Mouse (Mus musculus) hindlimb bud, embryonic 11.5 days (tissue): ENCODE data around the gene Grem1.

ENCODE experiments used
- DNase-seq: peaks from one replicate; pipeline ENCODE4 v3.0.0-alpha.2; 2012; ENCODE audit warnings: low read depth, low spot score; ENCODE audit errors: extremely low spot score

Grem1 gene

DNA sequence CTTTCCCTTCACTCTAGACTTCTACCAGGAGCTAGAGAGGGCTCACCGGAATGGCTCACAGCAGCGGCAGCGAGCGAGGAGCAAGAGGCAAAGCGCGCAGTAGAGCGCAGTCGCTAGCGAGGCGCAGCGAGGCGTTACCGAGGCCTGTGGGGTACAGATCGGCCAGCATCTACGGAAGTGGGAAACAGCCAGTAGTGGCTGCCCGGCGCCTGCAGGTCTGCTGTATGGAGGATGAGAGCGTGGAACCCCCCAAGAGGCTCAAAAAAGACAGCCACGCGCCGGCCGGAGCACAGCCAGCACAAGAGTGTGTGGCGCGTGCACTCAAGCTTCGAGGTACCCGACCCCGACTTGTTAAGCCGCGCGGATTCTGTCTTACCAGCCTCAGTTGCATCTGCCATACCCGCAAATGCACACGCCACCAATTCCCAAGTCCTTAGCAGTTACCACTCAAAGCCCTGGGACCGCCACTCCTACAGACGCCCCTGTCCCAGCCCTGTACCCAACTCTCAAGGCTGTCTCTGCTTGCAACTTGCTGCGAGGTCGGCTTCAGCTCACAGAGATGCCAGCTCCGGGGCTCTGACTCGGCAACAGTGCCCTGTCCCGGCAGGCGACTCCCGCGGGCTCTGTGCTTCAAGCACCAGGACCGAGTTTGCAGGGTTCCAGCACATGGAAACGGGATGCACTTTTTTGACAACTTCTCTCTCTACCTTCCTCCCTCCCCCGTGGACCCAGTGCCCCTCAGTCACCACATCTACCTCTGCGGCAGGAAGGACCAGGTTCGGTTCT, 728 bp downstream of the Grem1 start:
- no peak for DNase-seq

DNA sequence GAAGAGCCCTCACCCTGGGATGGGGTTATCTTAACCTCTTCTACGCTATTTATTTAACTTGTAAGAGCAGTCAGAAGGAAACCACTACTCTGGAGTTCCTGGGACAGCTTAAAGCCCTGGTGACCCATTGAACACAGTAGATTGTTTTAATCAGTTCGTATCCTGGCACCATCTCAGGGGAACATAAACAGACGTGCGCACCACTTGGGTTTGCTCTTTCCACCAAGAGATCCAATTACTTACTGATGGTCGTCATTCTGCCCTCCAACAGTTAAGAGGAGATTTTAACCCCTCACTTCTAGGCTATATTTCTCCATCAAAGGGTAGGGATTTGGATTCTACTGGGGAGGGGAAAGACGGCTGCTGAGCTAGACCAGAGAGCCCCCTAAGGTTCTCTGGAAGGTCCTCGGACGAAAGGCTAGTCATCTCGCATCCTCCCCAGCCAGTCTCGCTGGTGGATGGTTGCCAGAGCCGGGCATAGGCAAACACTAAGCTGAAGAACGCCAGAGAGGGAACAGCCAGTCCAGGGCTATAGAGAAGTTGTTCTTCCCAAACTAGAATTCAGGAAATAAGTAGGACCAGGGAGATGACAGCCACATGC, 1.4 kb downstream of the Grem1 start:
- DNase-seq: no peak

DNA sequence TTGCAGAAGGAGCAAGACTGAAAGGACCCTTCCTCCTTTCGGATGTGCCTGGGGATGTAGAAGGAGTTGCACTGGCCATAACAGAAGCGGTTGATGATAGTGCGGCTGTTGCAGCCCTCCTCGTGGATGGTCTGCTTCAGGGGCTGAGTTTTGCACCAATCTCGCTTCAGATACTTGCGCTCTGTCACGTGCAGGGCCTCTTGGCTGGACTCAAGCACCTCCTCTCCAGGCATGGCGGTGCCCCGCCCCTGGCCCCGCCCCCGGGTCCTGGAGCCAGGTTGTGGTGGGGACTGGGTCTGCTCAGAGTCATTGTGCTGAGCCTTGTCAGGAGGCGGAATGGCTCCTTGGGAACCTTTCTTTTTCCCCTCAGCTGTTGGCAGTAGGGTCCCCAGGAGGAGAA, 8.7 kb downstream of the Grem1 start:
- no peak for DNase-seq

DNA sequence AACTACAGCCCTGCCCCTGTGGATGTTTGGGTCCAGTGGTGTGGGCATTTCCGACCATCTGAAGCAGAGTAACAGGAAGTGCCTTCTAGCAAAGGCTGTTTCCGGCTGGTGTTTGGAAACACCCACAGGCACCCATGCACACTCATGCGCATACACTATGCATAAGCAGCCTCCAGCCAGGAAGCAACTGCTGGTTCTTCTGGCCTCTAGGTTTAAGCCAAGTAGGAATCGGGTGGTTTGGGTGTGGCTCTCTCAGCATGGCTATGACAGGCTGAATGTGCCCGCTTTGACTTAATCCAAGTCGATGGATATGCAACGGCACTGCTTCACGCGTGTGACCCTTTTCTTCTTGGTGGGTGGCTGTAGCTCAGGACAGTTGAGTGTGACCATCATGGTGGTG, 9.1 kb downstream of the Grem1 start:
- no peak for DNase-seq

DNA sequence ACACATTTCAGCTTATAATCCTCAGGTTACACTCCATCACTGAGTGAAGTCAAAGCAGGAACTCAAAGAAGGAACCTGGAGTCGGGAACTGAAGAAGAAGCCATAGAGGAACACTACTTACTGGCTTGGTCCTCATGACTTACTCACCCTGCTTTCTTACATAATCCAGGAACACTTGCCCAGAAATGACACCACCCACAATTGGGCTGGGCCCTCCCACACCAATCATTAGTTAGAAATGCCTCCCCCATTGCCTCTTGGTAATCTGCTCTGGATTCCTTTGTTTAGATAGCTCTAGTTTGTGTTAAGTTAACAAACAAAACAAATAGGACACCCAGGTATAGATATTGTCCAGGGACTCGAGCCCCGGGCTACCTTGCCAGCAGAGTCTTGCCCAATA, 29.9 kb downstream of the Grem1 start:
- no peak for DNase-seq

DNA sequence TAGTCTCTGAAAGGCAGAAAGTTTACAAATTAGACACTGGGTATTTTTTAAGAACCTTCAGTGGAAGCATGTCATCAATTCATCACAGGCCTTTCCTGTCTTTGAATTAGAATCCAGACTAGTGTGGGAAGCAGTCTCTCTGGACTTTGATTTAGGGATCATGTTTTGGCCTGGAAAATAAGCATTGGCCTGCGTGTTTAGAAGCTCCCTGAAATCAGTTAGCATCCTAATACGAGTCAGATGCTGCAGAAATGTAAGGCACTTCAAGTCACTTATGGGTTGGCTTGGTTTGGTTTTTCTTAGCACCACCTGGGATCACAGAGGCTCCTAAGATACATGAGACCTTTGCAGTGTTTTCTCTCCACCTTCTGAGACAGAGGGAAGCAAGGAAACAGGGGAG, 43.6 kb downstream of the Grem1 start:
- no peak for DNase-seq

DNA sequence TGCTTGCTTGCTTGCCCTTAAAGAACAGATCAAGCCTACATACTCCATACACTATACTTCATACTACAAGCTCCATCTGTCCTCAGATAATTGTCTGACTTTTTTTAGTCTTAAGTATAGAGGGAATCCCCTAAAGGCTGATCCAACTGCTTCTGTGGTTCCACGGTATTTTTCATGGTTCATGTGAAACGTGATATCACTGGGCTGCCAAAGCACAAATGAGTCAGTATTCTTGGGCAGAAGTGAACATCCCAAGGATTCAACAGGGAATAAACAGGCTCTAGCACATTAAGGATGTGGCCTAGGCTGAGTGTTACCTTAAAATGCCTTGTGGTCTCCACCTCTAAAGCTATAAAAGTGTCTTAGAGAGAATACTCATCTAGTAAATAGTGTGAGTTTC, 45.0 kb downstream of the Grem1 start:
- DNase-seq: no peak

DNA sequence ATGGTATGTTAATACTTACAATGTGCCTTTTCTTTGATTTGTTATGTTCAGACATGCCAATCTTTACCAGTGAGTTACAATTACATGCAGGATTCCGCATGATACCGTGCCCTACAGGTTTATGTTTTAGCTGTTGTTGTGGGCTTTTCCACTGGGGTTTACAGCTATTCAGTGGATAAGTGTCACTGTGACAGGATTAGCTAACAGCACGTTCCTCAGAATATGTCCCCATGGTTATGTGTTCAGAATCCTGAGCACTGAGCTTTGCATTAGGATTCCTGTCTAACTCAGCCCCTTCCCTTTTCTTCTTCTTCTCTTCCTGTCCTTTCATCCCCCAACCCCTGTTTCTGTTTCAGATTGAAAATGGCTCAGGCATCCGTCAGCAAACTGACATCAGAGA, 50.9 kb downstream of the Grem1 start:
- no peak for DNase-seq

DNA sequence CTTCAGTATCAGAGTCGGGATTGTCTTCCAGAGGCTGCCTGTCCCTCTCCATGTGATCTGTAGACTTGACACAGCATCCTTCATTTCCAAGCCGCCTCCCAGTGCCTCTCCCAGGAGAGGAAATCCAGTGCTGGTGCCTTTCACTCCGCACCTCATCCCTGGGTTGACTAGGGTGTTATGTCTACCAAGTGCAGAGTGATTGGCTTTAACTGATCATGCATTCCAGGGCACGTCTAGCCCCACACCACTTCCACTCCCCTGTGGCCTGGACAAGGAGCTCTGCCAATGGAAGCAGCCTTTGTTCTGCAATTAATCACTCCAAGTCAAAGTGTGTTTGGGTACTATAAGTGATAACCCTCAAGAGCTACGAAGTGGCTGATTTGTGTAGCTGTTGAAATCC, 56.9 kb downstream of the Grem1 start:
- no peak for DNase-seq

DNA sequence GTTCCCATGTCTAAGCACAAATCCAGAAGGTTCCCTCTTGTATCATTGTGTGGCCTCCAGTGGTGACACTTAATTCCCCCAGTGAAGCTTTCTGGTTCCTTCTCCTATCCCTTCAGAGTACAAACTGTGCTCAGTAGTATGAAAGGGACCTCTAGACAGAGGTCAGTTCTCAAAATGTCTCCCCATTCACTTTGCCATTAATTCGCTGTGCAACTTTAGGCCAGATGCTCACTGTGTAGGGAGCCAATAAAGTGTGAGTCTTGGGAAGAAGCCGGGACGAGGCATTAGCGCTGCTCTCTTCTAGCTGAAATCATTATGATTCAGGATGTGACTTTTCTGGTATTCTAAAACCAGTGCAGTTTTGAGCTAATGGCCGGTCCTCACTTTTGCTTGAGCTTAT, 61.8 kb downstream of the Grem1 start:
- no peak for DNase-seq

DNA sequence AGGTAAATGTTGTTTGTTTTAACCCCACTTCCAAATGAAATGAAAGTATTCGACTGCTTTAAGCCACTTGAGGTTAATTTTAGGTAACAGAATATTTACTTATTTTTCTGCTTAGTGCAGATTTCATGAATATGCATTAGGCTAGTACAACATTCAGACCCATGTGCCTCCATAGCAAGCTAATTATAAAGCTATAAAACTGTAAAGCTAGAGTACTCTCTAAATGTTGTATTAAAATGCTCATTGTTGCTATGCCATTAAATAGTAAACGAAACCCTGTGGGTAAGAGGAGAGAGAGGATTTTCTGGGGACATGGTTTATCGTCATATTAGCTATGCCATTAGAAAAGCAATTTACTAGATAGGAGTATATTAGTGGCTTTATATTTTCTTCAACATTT, 62.2 kb downstream of the Grem1 start:
- no peak for DNase-seq
